Mouse (Mus musculus): ENCODE measurements around the gene Adh4.
A peak's percentile ranks its signal among the peaks of the same experiment; 100 is the strongest.
"Not testable (repeated sequence)": the region's sequence is repeated elsewhere in the genome, so short reads cannot be mapped to it uniquely, and the experiment has no call there.

The Adh4 gene

DNA sequence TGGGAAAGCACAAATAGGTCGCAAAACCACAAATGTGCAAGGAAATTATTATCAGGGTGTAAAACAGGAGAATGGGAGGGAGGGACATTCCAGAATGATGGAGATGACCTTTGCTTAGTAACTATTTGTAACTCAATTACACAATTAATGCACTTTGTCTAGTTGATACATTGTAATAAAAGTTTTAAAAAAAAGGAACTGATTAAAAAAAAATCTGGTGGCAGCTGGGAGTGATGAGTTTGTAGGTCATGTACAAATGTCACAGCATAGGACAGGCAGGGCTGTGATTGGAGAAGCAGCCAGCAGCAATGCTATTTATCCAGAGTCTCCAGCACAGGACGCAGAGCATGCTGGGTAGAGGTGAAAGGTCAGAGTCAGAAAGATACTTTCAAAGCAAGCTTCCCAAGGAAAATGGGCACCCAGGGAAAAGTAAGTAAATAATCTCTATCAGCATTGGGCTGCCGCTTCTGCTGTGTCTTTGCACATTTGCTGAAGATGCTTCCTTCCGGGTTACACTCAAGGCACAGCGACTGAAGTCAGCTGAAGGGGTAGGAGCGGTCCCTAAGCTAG is at the start of gene Adh4:
TSS of gene Adh4 (plus strand) at position 346 of the 570 bp plus-strand sequence.
- DNase-seq (ENCODE audit: low read depth, low spot score): no peak

DNA sequence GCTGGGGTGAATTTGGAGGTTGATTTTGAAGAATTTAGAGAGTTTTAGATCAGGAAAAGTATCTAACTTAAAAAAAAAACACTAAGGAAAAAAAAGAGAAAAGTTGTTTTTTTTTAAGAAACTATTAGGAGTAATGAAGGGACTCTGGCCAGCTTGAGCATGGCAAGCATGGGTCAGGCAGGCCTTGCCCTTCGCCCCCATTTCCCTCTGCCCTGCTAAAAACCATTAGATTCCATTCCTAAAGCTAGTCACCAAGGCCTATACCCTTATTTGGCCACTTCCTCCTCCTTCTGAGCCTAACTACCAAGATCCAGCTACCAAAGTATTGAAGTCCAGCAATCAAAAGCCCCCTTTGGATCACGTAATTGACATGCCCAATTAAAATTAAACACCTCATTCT is 49.1 kb upstream of the Adh4 start:
- no peak for DNase-seq (ENCODE audit: low read depth, low spot score)

DNA sequence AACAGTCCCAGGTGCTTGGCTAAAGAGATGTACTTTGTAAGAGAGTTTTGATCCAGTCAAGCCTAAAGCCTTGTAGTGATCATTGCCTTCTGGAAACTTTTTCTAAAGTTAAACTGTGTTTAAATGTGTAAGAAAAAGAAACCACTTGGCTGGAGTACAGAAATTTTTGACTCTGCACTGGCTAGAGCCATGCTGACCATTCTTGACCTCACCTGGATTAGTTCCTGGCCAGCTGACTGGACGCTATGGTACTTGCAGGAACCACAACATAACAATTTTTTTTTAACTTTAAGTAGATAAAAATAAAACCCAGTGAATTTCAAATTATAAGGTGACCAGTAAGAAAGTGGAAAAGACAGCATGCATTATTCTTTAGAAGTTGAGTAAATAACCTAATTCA is 45.7 kb upstream of the Adh4 start:
- no peak for DNase-seq (ENCODE audit: low read depth, low spot score)

DNA sequence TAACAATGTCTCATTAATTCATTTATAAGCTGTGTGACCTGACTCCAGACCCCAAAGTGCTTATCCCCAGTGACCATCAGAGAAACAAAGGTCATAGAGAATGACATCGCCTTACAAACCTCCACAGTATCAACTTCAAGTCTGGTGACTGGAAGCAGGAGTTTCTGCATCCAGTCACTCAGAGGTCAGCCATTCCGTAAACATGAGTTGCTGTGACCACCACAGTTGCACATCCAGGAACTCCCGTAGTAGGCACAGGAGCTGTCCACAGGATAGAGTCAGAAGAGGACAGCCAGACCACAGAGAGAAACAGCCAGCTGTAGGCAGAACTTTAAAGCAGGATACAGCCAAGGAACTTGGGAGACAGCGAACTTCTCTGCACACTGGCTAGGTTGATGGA is 45.0 kb upstream of the Adh4 start:
- DNase-seq (ENCODE audit: low read depth, low spot score): not testable (repeated sequence)

DNA sequence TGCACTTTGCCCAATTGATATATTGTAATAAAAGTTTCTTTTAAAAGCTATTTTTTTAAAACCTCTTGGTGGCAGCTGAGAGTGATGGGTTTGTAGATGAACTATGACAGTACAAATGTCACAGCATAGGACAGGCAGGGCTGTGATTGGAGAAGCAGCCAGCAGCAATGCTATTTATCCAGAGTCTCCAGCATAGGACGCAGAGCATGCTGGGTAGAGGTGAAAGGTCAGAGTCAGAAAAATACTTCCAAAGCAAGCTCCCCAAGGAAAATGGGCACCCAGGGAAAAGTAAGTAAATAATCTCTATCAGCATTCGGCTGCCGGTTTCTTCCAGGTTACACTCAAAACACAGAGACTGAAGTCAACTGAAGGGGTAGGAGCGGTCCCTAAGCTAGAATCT is 41.3 kb upstream of the Adh4 start:
- no peak for DNase-seq (ENCODE audit: low read depth, low spot score)

DNA sequence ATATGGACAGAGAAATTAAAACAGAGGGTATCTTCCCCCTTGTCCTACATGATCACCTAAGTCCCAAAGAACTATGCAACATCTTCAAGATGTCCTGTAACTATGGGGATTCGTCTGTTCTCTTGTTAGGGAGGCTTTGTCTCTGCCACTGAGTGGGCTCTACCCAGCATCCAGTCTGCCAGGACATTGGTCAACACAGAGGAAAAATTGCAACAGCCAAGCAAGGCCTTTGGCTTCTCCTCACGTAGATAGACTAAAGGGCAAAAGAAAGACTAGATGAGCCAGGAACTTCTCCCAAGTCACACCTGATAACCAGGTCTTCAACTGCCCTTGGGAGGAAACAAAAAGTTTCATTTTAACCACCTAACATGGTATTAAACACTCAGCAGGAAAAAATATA is 40.1 kb upstream of the Adh4 start:
- no peak for DNase-seq (ENCODE audit: low read depth, low spot score)

DNA sequence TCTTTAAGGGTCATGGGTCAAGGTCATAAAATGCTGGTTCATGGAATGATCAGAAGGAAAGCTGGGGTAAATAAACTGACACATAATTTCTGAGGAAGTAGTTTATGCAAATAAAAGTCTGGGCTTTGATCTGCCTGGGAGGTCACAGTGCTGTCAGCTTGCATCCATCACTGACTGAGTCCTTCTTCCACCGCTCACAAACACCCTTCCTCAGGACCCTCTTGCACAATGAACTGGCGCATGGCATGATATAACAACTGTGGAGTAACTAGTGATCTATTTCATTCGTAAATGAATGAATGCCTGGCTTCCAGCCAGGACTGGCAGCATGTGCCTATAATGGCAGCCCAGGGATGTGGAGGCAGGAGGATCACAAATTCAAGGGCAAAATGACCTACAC is 34.1 kb upstream of the Adh4 start:
- peak; percentile 6 for DNase-seq (ENCODE audit: low read depth, low spot score)

DNA sequence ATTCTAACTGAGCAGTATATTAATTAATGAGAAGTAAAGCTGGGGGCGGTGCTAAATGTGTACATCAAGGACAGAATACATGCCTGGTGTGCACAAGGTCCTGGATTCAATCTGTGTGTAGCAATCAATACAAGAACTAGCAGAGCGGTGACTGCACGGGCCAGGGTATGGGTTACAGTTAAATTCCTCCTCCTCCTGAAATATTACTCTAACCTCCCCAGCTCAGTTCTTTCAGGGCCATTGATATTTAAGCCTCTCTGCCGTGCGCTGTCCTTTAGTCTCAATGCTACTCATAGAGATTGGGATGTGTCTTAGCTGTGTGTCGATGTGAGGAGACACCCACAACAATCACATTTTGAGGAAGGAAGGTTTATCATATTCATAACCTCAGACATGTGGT is 28.1 kb upstream of the Adh4 start:
- no peak for DNase-seq (ENCODE audit: low read depth, low spot score)

DNA sequence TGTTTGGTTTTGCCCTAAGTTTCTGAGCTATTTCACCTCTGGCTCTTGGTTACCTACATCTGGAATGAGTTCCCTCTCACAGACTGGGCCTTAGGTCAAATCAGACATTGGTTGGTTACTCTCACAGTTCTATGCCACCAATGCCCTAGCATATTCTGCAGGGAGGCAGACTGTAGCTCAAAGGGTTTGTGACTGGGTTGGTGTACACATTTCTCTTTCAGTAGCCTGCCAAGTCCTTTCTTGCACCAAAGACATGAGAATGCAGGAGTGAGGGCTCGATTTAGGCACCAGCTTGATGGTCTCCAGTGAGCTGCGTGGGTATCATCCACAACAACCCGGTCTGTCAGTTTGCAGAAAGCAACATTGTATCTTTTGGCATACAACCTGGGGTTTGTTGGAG is 10.4 kb upstream of the Adh4 start:
- no peak for DNase-seq (ENCODE audit: low read depth, low spot score)

DNA sequence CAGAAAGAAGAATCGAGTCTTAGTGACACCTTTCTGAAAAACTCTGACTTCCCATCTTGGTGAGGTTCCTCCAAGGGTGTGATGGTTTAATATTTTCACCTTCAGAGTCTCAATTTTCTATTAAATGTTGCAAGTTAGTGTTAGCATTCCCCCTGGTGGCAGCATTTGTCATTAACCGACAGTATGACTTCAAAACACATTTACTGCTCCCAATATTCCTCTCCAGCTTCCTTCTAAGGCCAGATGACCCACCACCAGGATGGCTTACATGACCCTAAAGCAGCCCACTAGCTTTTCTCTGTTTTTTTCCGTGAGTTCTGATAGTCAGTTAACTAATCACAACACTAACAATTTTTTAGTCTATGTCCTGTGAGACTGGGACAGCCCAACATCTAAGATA is 9.9 kb upstream of the Adh4 start:
- DNase-seq (ENCODE audit: low read depth, low spot score): peak; percentile 31

DNA sequence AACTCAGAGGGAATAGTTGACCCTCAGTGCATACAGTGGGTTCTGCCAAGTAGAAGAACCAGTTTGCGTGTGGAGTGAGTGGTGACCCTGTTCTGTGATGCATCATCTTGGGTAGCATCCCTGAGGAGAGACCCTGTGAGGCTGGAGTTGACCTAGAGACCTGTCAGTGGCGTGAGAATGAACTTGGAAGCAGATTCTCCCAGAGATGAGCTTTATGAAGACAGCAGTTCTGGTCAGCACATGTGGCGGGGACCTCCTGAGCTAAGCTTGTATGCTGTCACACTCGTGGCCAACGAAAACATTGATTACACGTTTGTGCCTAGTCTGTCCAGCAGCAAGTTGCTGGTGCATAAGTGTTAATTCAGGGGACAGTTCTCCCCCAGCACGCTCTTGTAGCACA is 9.4 kb upstream of the Adh4 start:
- no peak for DNase-seq (ENCODE audit: low read depth, low spot score)

DNA sequence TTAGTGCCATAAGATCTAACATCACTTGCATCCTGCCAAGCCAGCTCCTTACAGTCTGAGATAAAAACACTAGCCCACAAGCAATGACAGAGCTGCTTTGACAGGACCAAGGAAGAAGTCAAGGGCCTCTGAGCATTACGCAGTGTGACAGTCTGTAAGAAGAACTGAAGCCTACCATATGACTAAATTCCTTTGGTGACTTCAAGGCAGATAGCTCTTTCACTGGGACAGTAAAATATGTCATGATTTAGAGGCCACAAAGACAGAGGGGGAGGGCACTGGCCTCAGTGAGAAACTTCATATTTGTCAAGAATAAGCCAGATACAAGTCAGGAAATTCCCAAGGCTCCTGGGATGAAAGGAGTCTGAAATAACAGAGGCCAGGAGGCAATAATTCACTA is 7.3 kb upstream of the Adh4 start:
- no peak for DNase-seq (ENCODE audit: low read depth, low spot score)

DNA sequence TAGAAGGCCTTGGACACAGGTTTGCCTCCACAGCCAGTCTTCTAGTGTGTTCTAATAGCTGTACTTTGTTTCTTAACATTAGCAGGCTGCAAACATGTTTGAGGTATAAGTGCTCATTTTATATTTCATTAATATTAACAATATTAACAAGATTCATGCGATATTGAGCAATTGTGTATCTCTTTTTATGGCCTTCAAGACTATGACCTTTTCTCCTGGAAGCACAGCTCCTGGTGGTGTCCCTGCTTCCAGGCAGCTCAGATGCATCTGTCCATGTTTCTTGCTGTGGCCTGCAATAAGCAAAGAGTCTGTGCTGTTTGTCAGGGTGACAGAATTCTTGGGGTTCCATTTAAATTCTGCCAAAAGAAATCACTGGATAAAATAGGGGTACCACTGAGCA is 5.7 kb upstream of the Adh4 start:
- no peak for DNase-seq (ENCODE audit: low read depth, low spot score)

DNA sequence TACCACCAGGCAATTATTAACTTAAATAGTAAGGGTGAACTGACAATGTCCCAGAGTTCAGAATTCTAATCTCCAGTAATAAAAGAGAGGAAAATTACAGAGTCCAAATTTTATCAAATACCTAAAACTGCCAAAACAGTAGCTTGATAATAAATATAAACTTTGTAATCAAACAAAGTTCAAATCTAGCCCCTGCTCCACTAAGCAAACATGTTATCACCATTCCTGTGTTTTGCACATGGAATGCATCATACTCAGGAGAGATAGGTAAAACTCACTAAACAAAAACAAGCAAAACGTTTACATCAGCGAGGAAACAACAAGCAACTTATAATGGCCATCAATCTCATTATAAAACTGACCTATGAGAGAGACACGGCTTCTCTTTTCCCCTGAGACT is 5.1 kb upstream of the Adh4 start:
- no peak for DNase-seq (ENCODE audit: low read depth, low spot score)

DNA sequence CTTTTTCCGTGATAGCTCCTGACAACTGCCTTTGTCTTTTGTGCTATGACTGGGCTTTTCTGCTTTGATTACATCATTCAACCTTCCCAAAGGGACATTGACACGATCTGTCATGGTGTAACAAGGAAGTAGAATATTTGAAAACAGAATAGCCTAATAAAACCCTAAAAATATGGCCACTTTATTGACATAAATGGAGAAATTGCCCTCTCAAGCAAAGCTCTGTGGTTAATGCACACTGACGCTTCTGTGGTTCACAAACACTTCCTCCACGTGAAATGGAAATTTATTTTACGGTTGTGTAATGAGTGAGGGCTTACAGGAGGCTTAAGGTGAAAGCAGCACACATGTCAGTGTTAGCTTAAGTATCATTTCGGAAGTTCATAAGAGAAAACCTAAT is 4.1 kb downstream of the Adh4 start:
- DNase-seq (ENCODE audit: low read depth, low spot score): no peak

DNA sequence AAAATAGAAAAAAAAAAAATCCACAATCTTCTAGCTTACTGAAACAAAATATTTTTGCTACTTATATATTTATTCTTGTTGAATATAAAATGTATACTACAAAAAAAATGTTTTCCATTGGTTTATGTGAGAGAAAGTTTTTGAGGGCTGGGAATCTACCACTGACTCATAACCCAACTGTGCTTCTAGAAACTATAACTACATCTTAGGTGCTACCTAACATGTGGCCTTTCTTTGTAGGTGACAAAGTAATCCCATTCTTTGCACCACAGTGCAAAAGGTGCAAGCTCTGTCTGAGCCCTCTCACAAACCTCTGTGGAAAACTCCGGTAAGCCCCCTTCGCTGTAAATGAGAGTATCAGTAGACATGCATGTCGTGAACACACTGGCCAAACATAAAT is 5.1 kb downstream of the Adh4 start:
- DNase-seq (ENCODE audit: low read depth, low spot score): no peak

DNA sequence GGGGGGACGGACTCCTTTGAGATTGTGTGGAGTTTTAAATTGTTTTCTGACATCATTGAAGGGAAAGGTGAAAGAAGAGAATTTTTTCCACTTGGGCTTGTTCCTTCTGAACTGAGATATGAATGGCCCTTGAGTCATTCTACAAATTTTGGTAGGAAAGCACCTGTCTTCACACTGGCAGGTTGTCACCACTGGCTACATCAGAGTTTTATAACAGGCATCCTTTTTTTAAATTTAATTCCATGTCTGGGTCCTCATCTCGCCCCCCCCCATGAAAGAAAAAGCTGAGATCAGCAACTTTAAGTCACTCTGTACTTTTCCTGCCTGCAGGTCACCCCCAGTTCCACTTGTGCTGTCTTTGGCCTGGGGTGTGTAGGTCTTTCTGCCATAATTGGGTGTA is 8.4 kb downstream of the Adh4 start:
- DNase-seq (ENCODE audit: low read depth, low spot score): no peak

DNA sequence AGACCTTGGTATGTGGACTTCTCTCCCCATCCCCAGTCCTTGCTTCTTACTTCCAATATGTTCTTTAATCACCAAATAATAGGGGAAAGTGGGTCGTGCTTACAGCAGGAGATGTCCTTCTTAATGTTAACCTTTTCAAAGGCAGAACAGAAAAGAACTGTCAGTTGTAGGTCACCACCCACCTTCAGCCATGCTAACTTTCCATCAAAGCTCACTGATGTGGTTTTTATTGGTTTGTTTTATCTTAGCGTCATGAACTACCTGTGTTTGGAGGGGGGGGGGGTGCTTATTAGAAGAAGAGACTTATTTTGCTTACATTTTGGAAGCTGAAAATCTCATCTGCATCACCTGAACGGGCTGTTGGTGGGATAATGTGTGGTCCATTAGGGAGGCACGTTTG is 9.0 kb downstream of the Adh4 start:
- DNase-seq (ENCODE audit: low read depth, low spot score): no peak

DNA sequence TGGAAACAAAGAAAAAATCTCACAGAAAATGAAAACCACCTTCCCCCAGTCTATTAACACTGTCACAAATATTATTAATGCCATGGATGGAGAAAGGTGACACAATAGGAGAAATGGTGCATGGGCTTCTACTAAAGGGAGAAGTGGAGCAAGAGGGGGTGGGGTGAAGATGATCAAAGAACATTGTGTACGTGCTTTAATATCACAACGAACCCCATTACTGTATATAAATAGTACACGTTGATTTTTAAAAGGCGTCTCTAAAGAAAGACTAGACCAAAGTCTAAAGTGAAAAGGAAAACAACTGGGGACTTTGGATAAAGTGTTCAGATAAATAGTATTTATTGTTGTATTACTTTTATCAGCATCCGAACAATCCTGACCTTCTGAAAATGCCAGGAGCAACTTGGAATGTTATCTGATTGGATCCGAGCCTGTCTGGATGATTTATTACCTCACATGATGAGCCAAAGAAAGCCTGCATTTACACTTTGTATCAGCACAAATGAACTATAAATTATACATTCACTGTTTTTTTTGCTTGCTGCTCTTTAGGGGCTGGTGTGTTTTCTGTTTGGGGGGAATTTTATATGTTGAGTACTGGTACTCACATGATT is 15.2 kb downstream of the Adh4 start:
- DNase-seq (ENCODE audit: low read depth, low spot score): no peak

DNA sequence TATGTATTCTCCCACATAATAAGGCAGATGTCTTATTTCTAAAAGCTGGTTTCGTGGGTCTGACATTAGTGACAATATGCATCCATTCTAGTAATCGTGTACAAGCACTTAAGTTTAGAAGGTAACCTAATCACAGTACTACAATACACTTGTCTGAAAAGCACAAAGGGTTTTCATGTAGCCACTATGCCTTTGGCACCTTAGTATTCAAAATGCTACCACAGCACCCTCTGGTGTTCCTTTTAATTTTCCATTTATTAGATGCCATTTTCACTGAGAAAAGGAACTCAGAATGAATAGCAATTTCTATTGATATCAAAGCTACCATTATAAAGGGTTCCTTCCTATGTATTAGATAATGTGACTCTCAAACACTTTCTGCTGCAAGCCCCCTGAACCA is 16.6 kb downstream of the Adh4 start:
- DNase-seq (ENCODE audit: low read depth, low spot score): peak; percentile 33

DNA sequence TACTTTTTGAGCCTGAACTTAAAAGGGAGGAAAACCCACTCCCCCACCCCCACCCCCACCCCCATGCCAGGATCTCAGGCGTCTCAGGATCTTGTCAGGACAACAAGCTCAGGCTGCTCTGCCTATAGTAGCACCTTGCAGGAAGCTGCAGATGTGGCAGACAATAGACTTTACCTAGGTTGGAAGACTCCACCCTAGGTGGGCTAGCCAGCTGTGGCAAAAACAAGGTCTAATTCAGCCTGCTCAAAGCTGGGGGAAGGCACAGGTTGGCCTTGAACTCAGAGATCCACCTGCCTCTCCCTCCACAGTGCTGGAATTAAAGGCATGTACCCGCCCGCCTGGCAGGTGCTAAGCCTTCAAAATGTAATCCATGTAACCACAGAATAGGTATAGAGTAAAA is 23.4 kb downstream of the Adh4 start:
- no peak for DNase-seq (ENCODE audit: low read depth, low spot score)

DNA sequence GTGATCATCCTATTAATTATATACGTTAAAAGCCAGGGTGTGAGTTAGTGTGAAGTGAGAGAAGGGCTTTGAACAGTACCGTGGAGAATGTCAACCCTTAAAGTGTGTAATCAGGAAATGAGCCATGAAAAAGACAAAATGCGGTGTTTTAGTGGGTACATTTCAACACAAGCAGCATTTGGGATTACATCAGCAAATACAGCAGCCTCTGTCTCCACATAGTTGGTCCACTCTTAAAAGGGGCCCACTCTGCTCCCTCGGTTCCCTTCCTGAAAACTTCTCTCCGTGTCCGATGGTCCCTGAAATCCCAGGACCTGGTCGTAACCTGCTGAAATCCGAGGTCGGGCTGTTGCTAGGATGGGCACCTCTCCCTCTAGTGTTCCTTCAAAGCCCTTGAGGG is 26.9 kb downstream of the Adh4 start:
- DNase-seq (ENCODE audit: low read depth, low spot score): no peak

DNA sequence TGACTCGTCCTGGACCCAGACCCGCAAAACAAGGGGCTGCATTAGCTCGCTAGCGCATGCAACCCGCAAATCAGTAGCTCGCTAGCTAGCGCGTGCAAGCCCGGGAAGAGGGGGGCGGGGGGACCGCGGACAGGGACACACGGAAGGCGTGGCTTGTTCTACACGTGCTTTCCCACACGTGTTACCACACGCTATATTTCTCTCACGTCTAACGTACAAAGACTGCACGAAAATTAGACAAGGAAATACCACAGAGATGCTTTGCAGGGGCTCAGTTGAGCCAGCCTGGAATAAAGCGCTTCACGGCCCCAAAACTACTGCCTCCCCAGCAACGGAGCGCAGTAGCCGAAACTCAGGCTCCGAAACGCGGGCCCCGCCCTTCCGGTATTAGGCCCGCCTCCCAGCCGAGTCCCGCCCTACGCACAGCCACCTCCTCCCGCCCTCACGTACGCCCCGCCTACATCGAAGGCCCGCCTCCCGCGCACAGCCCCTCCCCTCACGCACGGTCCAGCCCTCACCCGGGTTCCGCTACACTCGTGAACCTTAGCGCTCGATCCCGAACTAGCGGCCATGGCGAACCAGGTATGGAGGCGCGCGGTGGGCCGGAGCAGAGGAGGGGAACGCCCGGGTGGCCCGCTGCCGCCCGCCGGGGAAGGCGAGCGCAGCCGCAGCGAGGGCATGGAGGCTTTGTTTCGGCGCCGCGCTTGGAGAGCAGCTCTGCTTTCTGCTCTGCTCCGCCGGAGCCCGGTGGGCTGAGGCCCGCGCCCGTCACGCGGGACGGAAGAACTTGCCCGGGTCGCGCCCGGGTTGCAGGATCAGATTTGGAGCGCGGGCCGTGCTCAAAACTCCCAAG is 27.6 kb downstream of the Adh4 start, which contains the start of gene Adh5:
TSS of gene Adh5 (plus strand) at position 482 of the 853 bp plus-strand sequence.
- DNase-seq (ENCODE audit: low read depth, low spot score): peak; percentile 92
